Mouse (Mus musculus): ENCODE data around the gene Ube2d2b.

Ube2d2b gene

GRCm38 (mm10) chr5:107829998-107830560, at the start of gene Ube2d2b:
Gene Ube2d2b (plus strand): TSS chr5:107830099.
- DNase-seq (ENCODE audit: low spot score in 2 of 2) = no peak

- DNase-seq (ENCODE audit: low spot score in 2 of 2) = no peak
These were observed 47.5 kb upstream of the Ube2d2b start for GRCm38 (mm10) chr5:107782360-107782759.

- DNase-seq (ENCODE audit: low spot score in 2 of 2) = no peak
These were observed 42.0 kb upstream of the Ube2d2b start for GRCm38 (mm10) chr5:107787682-107788443.

GRCm38 (mm10) chr5:107789492-107789891, 40.4 kb upstream of the Ube2d2b start:
- no peak for DNase-seq (ENCODE audit: low spot score in 2 of 2)

- no peak for DNase-seq (ENCODE audit: low spot score in 2 of 2)
These were observed 37.9 kb upstream of the Ube2d2b start for GRCm38 (mm10) chr5:107791966-107792365.

GRCm38 (mm10) chr5:107792516-107792915, 37.4 kb upstream of the Ube2d2b start:
- DNase-seq (ENCODE audit: low spot score in 2 of 2) = no peak

DNA sequence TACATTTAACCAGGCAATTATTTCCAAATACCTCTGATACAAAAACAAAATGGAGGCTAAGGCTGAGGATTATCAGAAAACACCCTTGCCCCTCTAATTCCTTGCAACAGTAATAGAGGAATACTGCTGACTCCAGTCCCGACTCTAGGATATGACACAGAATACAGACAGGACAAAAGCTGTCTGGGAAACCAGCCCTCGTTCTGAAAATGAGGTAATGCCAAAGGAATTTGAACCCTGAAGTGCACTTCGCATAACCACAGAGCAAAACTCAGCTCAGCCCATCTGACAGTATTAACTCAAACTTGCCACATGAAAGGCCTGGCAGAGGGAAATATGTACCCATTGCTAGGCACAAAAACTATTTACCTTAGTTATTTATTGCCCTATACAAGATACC, 36.6 kb upstream of the Ube2d2b start:
- DNase-seq (ENCODE audit: low spot score in 2 of 2) = no peak

- no peak for DNase-seq (ENCODE audit: low spot score in 2 of 2)
These were observed 36.0 kb upstream of the Ube2d2b start for GRCm38 (mm10) chr5:107793927-107794326.

DNA sequence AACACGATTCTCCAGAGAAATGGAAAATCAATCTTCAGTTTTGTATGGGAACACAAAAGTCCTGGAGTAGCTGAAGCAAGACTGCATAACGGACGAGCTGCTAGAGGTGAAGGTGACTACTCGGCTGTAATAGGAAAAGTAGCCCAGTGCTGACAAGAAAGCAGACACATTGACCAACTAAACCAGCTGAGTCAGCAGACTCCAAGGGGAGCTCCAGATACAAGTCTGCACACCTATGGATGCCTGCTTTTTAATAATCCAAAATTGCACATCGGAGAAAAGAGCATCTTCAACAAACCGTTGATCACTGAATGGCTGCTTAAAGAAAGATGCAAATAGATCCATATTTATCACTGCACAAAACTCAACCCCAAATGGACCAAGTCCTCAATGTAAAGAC, 31.6 kb upstream of the Ube2d2b start:
- no peak for DNase-seq (ENCODE audit: low spot score in 2 of 2)

- DNase-seq (ENCODE audit: low spot score in 2 of 2) = no peak
These were observed 28.7 kb upstream of the Ube2d2b start for GRCm38 (mm10) chr5:107801234-107801633.

DNA sequence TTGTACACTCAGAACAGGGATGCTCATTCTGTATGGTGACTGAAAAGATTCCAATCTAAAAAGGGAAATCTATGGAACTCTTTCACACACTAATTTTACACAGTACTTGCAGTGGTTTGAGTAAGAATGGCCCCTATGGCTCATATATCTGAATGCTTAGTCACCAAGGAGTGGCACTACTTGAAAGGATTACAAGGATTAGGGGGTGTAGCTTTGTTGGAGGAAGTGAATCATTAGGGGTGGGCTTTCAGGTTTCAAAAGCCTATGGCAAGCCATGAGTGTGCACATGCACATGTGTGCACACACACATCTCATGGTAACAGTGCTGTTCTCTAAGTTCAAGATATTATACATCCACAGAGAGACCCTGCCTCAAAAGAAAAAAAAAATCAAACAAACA, 27.3 kb upstream of the Ube2d2b start:
- DNase-seq (ENCODE audit: low spot score in 2 of 2) = no peak

DNA sequence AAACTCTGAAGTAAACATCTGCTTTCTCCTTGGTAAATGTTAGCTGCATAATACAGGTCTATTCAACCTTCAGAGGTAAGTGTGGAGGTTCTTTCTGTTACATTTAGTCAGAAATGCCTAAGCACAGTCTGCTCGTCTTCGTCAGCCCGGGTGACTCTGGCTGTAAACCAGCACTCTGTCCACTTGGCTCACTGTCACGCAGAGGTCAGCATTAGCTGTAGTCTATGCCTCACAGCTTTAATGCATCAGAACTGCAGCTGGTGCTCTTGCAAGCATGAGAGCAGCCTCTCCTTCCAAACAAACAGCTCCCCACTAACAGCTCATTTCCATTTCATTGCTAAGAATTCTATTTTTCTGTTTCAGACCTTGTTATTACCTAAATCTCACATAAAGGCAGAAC, 22.4 kb upstream of the Ube2d2b start:
- no peak for DNase-seq (ENCODE audit: low spot score in 2 of 2)

DNA sequence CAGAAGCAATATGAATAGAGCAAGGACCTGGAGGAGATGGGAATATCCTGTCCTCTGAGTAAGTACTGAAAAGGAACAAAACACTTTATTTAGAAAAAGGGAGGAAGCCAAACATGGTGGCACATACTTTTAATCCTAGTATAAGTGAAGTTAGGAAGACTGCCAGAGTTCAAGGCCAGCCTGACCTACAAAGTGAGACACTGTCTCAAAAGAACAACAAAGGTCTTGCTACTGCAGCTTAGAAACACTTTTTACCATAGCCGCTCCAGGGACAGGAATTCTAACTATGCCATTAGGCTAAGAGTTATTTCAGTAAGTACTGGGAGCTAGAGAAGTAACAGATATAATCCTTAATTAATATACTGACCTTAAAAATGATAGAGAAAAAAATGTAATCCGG, 15.2 kb upstream of the Ube2d2b start:
- no peak for DNase-seq (ENCODE audit: low spot score in 2 of 2)

- no peak for DNase-seq (ENCODE audit: low spot score in 2 of 2)
These were observed 7.4 kb upstream of the Ube2d2b start for GRCm38 (mm10) chr5:107822521-107822920.

- DNase-seq (ENCODE audit: low spot score in 2 of 2) = no peak
These were observed 1.5 kb downstream of the Ube2d2b start for GRCm38 (mm10) chr5:107831351-107831750.

- DNase-seq (ENCODE audit: low spot score in 2 of 2) = no peak
These were observed 4.4 kb downstream of the Ube2d2b start for GRCm38 (mm10) chr5:107834287-107834686.

DNA sequence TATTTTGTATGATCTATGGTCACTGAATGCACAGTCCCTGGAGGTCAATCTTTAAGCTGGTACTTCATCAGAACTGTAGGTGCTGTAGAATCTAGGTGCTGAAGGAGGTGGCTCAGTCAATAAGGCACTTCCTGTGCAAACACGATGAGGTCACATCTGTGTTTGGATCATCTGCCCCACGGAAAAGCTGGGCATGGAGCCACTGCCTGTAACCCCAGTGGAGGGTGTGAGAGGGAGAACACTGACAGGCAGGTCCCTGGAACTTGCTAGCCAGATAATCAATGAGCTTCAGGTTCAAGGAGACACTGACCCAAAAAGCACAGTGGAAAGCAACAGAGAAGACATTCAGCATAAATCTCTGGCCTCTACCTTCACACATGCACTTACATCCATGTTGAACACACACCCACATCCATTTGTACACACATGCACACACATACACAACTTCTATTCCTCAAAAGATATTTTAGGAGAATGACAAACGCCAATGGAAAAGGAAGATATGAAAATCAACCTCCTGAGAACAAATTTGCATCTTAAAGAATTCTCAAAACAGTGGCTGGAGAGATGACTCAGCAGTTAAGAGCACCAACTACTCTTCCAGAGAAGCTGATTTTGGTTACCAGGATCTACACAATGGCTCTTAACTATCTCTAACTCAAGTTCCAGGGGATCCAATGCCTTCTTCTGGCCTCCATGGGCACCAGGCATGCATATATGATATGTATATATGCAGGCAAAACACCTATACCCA, 9.2 kb downstream of the Ube2d2b start:
- DNase-seq (ENCODE audit: low spot score in 2 of 2) = no peak

- DNase-seq (ENCODE audit: low spot score in 2 of 2) = no peak
These were observed 10.8 kb downstream of the Ube2d2b start for GRCm38 (mm10) chr5:107840549-107841238.

- DNase-seq (ENCODE audit: low spot score in 2 of 2) = no peak
These were observed 17.4 kb downstream of the Ube2d2b start for GRCm38 (mm10) chr5:107847349-107847748.

DNA sequence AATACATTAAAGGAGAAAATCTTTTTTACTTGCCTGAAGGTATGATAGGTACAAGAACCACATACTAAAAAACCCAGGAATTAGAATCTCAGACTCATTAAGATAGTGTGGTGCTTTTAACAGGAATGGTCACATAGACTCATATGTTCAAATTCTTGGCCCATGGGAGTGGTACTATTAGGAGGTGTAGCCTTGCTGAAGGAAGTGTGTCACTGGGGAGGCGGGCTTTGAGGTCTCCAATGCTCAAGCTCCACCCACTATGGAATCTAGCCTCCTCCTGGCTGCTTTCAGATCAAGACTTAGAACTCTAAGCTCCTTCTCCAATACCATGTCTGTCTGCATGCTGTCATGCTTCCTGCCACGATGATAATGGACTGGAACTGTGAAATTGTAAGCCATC, 17.9 kb downstream of the Ube2d2b start:
- DNase-seq (ENCODE audit: low spot score in 2 of 2) = no peak

DNA sequence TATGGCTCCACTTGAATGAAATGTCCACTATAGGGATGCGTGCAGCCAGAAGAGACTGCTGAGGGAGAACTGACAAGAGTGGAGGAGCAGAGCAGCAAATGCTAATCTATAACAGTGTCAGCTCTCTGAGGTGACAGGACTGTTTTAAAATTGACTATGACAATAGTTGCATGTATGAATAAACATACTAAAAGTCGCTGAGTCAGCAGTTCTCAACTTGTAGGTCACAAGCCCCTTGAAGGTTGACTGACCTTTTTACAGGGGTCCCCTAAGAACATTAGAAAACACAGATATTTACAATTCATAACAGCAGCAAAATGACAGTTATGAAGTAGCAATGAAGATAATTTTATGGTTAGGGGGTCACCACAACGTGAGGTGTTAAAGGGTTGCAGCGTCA, 19.1 kb downstream of the Ube2d2b start:
- DNase-seq (ENCODE audit: low spot score in 2 of 2) = no peak

DNA sequence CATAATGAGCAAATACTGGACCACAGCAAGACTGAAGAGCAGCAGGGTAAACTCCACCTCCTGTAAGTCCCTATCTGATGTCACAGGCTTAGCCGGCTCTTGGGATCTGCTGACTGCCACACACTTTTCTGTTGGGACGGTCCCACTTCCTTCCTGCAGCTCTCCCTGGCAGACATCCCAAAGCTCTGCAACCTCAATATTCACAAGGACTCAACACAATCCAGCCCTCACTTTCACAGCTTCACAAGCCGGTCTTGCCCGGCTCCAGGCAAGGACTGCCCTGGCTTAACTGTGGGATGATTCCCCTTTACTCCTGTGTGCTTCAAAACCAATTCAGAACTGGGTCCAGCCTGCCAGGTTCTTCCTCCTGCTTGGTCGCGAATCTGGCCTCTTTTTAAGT, 23.9 kb downstream of the Ube2d2b start:
- DNase-seq (ENCODE audit: low spot score in 2 of 2) = no peak

Measured in right cerebral cortex, postnatal 36 days (tissue).